Mouse (Mus musculus) erythroblast, embryonic 14.5 days (primary cell): ENCODE data around the gene Zfp53.
"Not testable (repeated sequence)": the region's sequence is repeated elsewhere in the genome, so short reads cannot be mapped to it uniquely, and the experiment has no call there.

Experiments used
- GATA1 ChIP-seq: IDR thresholded peaks from 2 replicates; pipeline ENCODE4 v1.6.1; 2012; ENCODE audit warnings: low read length, inconsistent platforms, mixed read lengths
- TAL1 ChIP-seq: IDR thresholded peaks from 3 replicates; pipeline ENCODE4 v1.6.1; 2012; ENCODE audit warnings: low read length, inconsistent platforms, mixed read lengths

GRCm38 (mm10) chr17:21475290-21475689 is 13.5 kb upstream of the Zfp53 start:
- not testable (repeated sequence) for TF ChIP-seq GATA1, TAL1
